Comparison of ENCODE assay signal across 13 mouse cellular contexts in genomic region chr13:45850181-45850974, GRCm38 (mm10).
A peak's percentile ranks its signal among the peaks of the same experiment; 100 is the strongest.
DNase-seq lines count a peak whose midpoint lies in the region; ATAC-seq and TF ChIP-seq lines count a peak whose summit lies in the region.
"Had no signal": no experiment of that assay in that cellular context is flagged by ENCODE, and none has a peak within 500 bp of the region (broad histone marks: within the 10 kb centered on the region; RNA-seq: fewer than 3 reads in every experiment).

No protein-coding gene starts in this region.

- H3K4me2 ChIP-seq in CH12.LX (ENCODE audit: insufficient read depth, low read depth, poor library complexity, severe bottlenecking): no peak overlapping the region; the same call in 1 of the 2 replicates
- peak overlapping the region; percentile 20 for H3K4me2 ChIP-seq in myocyte (ENCODE audit: low read depth)
- H3K4me2 ChIP-seq: embryonic facial prominence, embryonic 13.5 days; forebrain, embryonic 12.5 days had no signal

- H3ac ChIP-seq in myocyte (ENCODE audit: control insufficient read depth, insufficient read length): no peak overlapping the region

- peaks cover 22 to 53% of the 10 kb centered on the region in 2 experiments for H3K36me3 ChIP-seq in CH12.LX (replicated peaks in 1 of 2; ENCODE audit: control insufficient read depth in 1 of 2, insufficient read depth in 1 of 2, low read length in 1 of 2)
- no peaks in the 10 kb centered on the region for H3K36me3 ChIP-seq in myocyte (ENCODE audit: control insufficient read depth, insufficient read depth)
- H3K36me3 ChIP-seq: embryonic facial prominence, embryonic 13.5 days; forebrain, embryonic 12.5 days had no signal

- H3K9me3 ChIP-seq in CH12.LX (replicated peaks; ENCODE audit: low read length): no peaks in the 10 kb centered on the region
- H3K9me3 ChIP-seq: embryonic facial prominence, embryonic 13.5 days; forebrain, embryonic 12.5 days had no signal

- H3K79me2 ChIP-seq in CH12.LX (replicated peaks; ENCODE audit: control insufficient read depth, extremely low read depth, insufficient read depth, poor library complexity, severe bottlenecking) (peaks cover 48% of the 10 kb centered on the region), myocyte (ENCODE audit: control insufficient read depth, insufficient read depth) (peaks cover 3% of the 10 kb centered on the region)

- peak; percentile 79 for ATAC-seq in inflammation-experienced regulatory T-cells, adult 6 months
- ATAC-seq: intestine, postnatal 0 days had no signal

- peak overlapping the region; percentile 59; the same call in 1 of the 2 replicates for H3K27ac ChIP-seq in layer of hippocampus, adult 2 months
- H3K27ac ChIP-seq in CH12.LX (ENCODE audit: insufficient read depth, low read depth): peak overlapping the region; percentile 50
- H3K27ac ChIP-seq: embryonic facial prominence, embryonic 13.5 days; forebrain, embryonic 12.5 days; gastrocnemius, adult 2 months had no signal

- no peak for TF ChIP-seq POLR2A in CH12.LX (IDR thresholded peaks at IDR 0.05; ENCODE audit: low read depth, low read length)
- no peak for TF ChIP-seq POLR2A in myocyte (IDR thresholded peaks at IDR 0.05; ENCODE audit: insufficient read length, low read depth)

- H3K27me3 ChIP-seq in CH12.LX (replicated peaks) (no peaks in the 10 kb centered on the region), myocyte (ENCODE audit: control insufficient read depth, insufficient read depth, insufficient read length) (no peaks in the 10 kb centered on the region)
- H3K27me3 ChIP-seq: embryonic facial prominence, embryonic 13.5 days; forebrain, embryonic 12.5 days had no signal

- TF ChIP-seq RAD21 in CH12.LX (IDR thresholded peaks at IDR 0.05; ENCODE audit: low read depth, low read length): no peak

- TF ChIP-seq CTCF in layer of hippocampus, adult 2 months (conservative IDR thresholded peaks at IDR 0.05): no peak
- TF ChIP-seq CTCF in CH12.LX (conservative IDR thresholded peaks at IDR 0.05 in 1 of 2, IDR thresholded peaks at IDR 0.05 in 1 of 2; ENCODE audit: low read depth in 2 of 2, low read length in 2 of 2): no peak

- H3K9ac ChIP-seq in CH12.LX (ENCODE audit: insufficient read depth, low read depth): 0 out of 2 replicates have a peak overlapping the region, but pooled peaks have one; percentile 15
- H3K9ac ChIP-seq: embryonic facial prominence, embryonic 13.5 days; forebrain, embryonic 12.5 days had no signal

- peaks cover 26 to 76% of the 10 kb centered on the region in 2 experiments for H3K4me1 ChIP-seq in CH12.LX (ENCODE audit: control insufficient read depth in 1 of 2, insufficient read depth in 2 of 2)

- dilution Hi-C loops in CH12.LX (cut with MboI; ENCODE audit: extremely low pct_ligation_motif_present, extremely low pct_unique_long_range_greater_than_20kb, low sequenced_read_pairs): no loop called here

- peak; percentile 26; the same call in 1 of the 2 replicates for TF ChIP-seq EP300 in CH12.LX (IDR thresholded peaks at IDR 0.05; ENCODE audit: low read length)

- DNase-seq in layer of hippocampus, adult 2 months (ENCODE audit: low spot score in 2 of 2): peak; percentile 20 to 40
- no peak for DNase-seq in layer of hippocampus, postnatal 36 days
- peak; percentile 71 for DNase-seq in CH12.LX (ENCODE audit: extremely low read depth)
- DNase-seq in frontal cortex, postnatal 14 days (ENCODE audit: low spot score in 2 of 2): no peak
- no peak for DNase-seq in left cerebral cortex, postnatal 14 days (ENCODE audit: low spot score in 2 of 2)
- DNase-seq in lung, postnatal 10 days: no peak
- DNase-seq: cerebellum, postnatal 14 days; gastrocnemius, adult 2 months had no signal

- intact Hi-C loops in left cerebral cortex, postnatal 14 days (cut with DNase I): no loop called here

- H3K4me3 ChIP-seq in layer of hippocampus, adult 2 months: no peak overlapping the region
- no peak overlapping the region for H3K4me3 ChIP-seq in CH12.LX (replicated peaks in 1 of 3; ENCODE audit: low read depth in 2 of 3, low read length in 2 of 3, poor library complexity in 1 of 3)
- no peak overlapping the region for H3K4me3 ChIP-seq in myocyte
- H3K4me3 ChIP-seq: embryonic facial prominence, embryonic 13.5 days; forebrain, embryonic 12.5 days; gastrocnemius, adult 2 months had no signal

- in situ Hi-C loops in CH12.LX (cut with MboI; ENCODE audit: low pct_ligation_motif_present, low pct_unique_long_range_greater_than_20kb, low sequenced_read_pairs): no loop called here

TF ChIP-seq in CH12.LX, 34 proteins besides CTCF, POLR2A, EP300 and RAD21:
- TF ChIP-seq TCF12 (IDR thresholded peaks at IDR 0.05; ENCODE audit: low read depth, low read length): no peak
- TF ChIP-seq BHLHE40 (IDR thresholded peaks at IDR 0.05; ENCODE audit: low read depth, low read length): peak; percentile 25; the same call in 1 of the 2 replicates
- no peak for TF ChIP-seq ELF1 (IDR thresholded peaks at IDR 0.05; ENCODE audit: low read depth, low read length)
- TF ChIP-seq SMC3 (IDR thresholded peaks at IDR 0.05; ENCODE audit: low read depth, low read length): no peak
- no peak for TF ChIP-seq JUN (IDR thresholded peaks at IDR 0.05; ENCODE audit: insufficient read depth, low read depth, low read length)
- no peak for TF ChIP-seq E2F4 (IDR thresholded peaks at IDR 0.05; ENCODE audit: insufficient replicate concordance, low read depth, low read length)

TF ChIP-seq in myocyte, 11 proteins besides CTCF, POLR2A, EP300 and RAD21:
- no peak for TF ChIP-seq MYOD1 (IDR thresholded peaks at IDR 0.05; ENCODE audit: control insufficient read depth in 1 of 3, insufficient read length in 2 of 3, low read depth in 2 of 3)
- TF ChIP-seq USF1 (IDR thresholded peaks at IDR 0.05; ENCODE audit: low read depth): peak; percentile 57
TF ChIP-seq in myocyte: peak in this region for 1.

Comparison
In these comparisons a context has a peak if more than half of its experiments do, and no peak if none do; other contexts are left out.
1. DNase-seq: peak in layer of hippocampus, adult 2 months (2 of 2) and CH12.LX (single experiment); none in layer of hippocampus, postnatal 36 days (0 of 2), frontal cortex, postnatal 14 days (0 of 2), left cerebral cortex, postnatal 14 days (0 of 2) and lung, postnatal 10 days (single experiment).